Mouse (Mus musculus): ENCODE results near the gene Adprhl1. TPM values are rescaled to one million over a fixed set of nuclear protein-coding genes. Genes with fewer than 3 reads are reported as not detected.

The Adprhl1 gene
- polyA plus RNA-seq, 1 experiment from 2014 or later, result 0.04 TPM

DNA sequence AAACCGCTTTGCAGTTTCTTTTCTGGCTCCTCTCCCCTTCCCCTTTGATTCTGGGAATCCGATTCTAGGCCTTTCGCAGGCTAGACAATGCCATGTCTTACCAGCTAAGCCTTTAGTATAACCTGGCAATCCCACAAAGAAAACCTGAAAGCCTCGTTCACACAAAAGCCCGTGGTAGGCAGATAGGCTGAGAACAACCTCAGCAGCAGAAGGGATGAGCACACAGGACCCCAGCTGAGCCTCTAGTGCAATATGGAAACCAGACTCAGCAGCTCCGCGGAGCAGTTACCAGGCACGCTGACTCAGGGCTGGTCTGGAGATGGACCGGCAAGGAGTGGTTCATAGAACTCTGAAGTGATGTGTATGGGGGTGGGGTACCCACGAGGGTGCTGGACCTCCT, 59.1 kb downstream of the Adprhl1 start:
- Histone ChIP-seq H3K27ac (no peak overlapping the region), H3K79me2 (ENCODE audit: inconsistent target) (no peaks in the 10 kb centered on the region), H3K36me3 (ENCODE audit: inconsistent target) (no peaks in the 10 kb centered on the region), H3K4me3 (ENCODE audit: inconsistent target) (no peak overlapping the region)
- 78% methylated on average over 9 of the region's 10 CpGs for WGBS (ENCODE audit: missing documents)

DNA sequence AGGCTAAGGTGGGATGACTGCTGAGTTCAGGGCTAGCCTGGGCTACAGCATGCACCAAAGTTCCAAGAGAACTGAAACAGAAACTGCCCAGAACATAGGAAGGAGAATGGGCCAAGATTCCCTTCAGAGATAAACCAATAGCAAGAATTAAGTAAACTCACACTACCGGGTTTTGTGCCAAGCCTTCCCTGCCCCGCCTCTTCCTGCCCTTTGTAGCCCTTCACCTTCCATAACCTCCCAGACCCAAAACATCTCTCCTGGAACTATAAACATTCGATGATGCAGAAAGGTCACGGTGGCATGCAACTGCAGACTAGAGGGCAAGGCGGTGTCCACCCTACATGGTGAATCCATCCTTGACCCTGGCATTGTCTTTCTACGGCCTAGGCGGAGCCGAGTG, 63.7 kb downstream of the Adprhl1 start:
- Histone ChIP-seq H3K36me3 (ENCODE audit: inconsistent target) (no peaks in the 10 kb centered on the region), H3K4me3 (ENCODE audit: inconsistent target) (no peak overlapping the region), H3K79me2 (ENCODE audit: inconsistent target) (no peaks in the 10 kb centered on the region), H3K27ac (no peak overlapping the region)
- WGBS (ENCODE audit: missing documents), result 88% methylated on average over 8 of the region's 8 CpGs

DNA sequence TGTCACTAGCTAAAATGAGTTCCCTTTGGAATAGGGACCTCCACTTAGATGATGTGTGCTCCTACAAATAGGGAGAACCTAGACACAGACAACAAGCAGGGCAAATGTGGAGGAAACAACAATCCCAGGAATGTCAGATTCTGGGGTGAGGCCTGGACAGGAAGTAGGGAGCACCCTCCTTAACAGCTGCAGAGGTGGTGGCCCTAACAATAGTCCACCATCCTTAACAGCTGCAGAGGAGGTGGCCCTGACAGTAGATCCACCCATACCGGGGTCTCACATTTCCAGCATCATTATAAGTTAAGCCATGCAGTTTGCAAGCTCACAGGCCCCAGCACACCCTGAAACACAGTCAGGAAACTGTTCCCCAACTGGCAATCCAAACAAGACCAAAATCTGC, 65.1 kb downstream of the Adprhl1 start:
- Histone ChIP-seq H3K79me2 (ENCODE audit: inconsistent target) (no peaks in the 10 kb centered on the region), H3K36me3 (ENCODE audit: inconsistent target) (no peaks in the 10 kb centered on the region), H3K4me3 (ENCODE audit: inconsistent target) (no peak overlapping the region), H3K27ac (no peak overlapping the region)
- WGBS (ENCODE audit: missing documents), result 90% methylated on average over 1 of the region's 1 CpGs

DNA sequence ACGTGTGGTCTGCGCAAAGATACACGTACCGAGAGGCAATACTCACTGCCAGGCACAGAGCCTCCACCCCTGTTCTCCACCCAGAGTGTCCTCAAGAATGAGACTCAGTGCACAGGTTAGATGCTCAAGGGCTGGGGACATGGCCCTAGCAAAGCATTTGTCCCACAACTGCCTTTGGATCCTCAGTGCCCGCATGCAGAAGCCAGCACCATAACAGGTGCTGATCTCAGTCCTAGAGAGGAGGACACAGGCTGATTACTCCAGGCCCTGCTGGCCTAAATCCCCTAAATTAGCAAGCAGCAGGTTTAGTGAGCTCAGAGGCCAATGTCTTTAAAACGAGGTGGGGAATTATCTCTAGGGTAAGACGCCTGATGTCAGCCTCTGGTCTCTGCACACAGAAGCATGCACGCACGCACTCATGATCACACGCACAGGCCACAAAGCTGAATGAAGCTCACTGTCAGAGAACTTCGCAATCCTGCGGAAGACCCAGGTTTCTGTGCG, 65.9 kb downstream of the Adprhl1 start:
- Histone ChIP-seq H3K36me3 (ENCODE audit: inconsistent target) (no peaks in the 10 kb centered on the region), H3K4me3 (ENCODE audit: inconsistent target) (no peak overlapping the region), H3K79me2 (ENCODE audit: inconsistent target) (no peaks in the 10 kb centered on the region), H3K27ac (no peak overlapping the region)
- WGBS (ENCODE audit: missing documents), result 88% methylated on average over 13 of the region's 13 CpGs

DNA sequence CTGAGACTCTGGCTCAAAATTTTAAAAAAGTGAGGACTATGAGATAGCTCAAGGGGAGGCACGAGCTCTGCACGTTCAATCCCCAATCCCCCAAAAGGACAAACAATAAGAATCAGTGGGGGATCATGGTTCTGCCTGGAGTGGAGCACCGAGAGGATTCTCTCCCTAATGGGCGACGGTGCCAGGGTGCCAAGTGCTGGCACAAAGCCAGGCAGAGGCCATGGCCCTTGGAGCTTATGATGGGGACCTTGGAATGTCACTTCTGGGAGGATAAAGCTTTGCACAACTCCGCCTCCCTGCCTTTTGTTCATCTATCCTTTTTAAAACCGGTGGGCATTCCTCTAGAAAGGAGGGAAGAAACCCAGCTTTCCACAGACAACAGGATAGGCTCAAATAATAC, 66.3 kb downstream of the Adprhl1 start:
- no peaks in the 10 kb centered on the region for H3K79me2 ChIP-seq (ENCODE audit: inconsistent target)
- H3K4me3 ChIP-seq (ENCODE audit: inconsistent target), result no peak overlapping the region
- H3K36me3 ChIP-seq (ENCODE audit: inconsistent target), result no peaks in the 10 kb centered on the region
- H3K27ac ChIP-seq, result no peak overlapping the region
- WGBS (ENCODE audit: missing documents), result 85% methylated on average over 7 of the region's 7 CpGs

DNA sequence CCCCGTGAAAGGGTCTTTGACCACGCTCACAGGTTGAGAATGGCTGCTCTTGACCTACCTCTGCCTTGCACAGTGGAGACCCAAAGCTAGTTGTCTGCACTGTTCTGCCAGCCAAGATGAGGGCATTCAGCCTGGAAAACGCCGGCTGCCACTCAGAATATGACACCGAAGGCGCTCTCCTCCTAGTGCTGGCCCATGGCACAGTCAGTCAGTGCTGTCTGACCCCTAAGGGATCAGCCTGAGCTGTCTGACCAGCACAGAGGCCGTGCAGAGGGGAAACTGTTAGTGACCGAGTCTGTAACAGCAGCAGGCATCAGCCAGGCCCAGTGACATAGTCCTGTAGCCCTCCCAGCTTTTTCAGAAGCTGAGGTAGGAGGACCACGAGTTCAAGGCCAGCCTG, 66.7 kb downstream of the Adprhl1 start:
- 88% methylated on average over 9 of the region's 9 CpGs for WGBS (ENCODE audit: missing documents)
- H3K4me3 ChIP-seq (ENCODE audit: inconsistent target), result no peak overlapping the region
- H3K36me3 ChIP-seq (ENCODE audit: inconsistent target), result no peaks in the 10 kb centered on the region
- no peaks in the 10 kb centered on the region for H3K79me2 ChIP-seq (ENCODE audit: inconsistent target)
- no peak overlapping the region for H3K27ac ChIP-seq

DNA sequence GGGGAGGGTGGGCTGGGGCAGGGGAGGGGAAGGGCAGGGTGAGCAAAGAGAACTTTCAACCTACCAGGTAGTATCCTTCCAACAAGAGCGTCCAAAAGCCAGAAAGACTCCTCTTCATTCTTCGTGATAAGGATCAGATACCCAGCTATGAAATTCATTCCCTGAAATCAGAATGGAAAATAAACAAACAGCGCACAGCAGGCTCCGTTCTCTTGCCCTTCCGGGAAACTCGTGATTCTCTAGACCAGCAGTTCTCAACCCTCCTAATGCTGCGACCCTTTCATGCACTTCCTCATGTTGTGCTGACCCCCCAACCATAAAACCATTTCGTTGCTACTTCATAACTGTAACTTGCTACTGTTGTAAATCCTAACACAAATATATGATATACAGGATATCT, 67.1 kb downstream of the Adprhl1 start:
- H3K4me3 ChIP-seq (ENCODE audit: inconsistent target), result no peak overlapping the region
- 90% methylated on average over 8 of the region's 8 CpGs for WGBS (ENCODE audit: missing documents)
- H3K27ac ChIP-seq, result no peak overlapping the region
- H3K36me3 ChIP-seq (ENCODE audit: inconsistent target), result no peaks in the 10 kb centered on the region
- no peaks in the 10 kb centered on the region for H3K79me2 ChIP-seq (ENCODE audit: inconsistent target)

DNA sequence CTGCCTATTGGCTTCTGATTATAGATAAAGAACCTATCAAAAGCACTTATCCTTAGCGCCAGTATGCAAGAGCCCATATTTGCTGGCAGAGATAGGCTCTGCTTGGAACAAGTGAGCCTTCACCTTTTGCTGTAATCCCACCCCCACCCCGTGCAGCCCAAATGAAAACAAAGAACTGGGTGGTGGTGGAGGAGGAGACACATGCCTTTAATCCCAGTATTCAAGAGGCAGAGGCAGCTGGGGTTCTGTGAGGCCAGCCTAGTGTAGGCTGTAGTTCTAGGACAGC, 72.3 kb downstream of the Adprhl1 start:
- H3K36me3 ChIP-seq (ENCODE audit: inconsistent target), result no peaks in the 10 kb centered on the region
- 86% methylated on average over 2 of the region's 2 CpGs for WGBS (ENCODE audit: missing documents)
- no peak overlapping the region for H3K4me3 ChIP-seq (ENCODE audit: inconsistent target)
- no peak overlapping the region for H3K27ac ChIP-seq
- H3K79me2 ChIP-seq (ENCODE audit: inconsistent target), result no peaks in the 10 kb centered on the region

DNA sequence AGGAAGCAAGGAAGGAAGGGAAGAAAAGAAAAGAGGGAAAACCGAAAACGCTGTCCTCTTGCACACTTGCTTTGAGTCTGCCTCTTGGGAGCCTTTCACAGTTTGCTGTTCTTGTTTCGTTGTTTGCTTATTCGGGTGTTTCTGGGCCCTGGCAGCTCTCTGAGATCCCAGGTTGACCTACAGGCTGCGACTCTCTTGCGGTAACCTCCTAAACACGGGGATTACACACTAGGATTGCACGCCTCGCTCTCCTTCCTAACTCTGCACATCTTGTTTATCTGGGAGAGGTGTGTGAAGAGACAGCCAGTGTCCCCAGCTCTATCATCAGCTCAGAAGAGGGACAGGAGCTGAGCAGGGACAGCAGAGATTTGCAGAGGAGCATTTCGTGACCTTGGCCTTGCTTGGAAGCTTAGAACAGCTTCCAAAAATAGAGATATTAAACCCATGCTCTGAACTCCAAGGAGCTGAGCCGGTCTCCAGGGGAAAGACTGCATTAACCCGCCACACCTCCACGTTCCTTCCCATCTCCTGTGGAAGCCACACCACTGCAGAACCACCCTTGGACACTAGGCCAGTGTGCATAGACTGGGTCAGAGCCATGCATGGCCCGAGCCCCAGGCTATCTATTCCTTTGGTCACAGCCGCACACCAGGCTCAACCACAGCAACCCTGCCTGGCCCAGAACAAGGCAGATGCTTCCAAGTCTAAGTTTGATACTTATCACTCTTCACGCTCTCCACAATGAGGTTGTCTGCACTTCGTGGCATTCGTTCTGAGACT, 72.9 kb downstream of the Adprhl1 start:
- Histone ChIP-seq H3K79me2 (ENCODE audit: inconsistent target) (no peaks in the 10 kb centered on the region), H3K27ac (no peak overlapping the region), H3K4me3 (ENCODE audit: inconsistent target) (no peak overlapping the region), H3K36me3 (ENCODE audit: inconsistent target) (peaks cover 5% of the 10 kb centered on the region; the same call in 1 of the 2 replicates)
- 87% methylated on average over 18 of the region's 18 CpGs for WGBS (ENCODE audit: missing documents)

DNA sequence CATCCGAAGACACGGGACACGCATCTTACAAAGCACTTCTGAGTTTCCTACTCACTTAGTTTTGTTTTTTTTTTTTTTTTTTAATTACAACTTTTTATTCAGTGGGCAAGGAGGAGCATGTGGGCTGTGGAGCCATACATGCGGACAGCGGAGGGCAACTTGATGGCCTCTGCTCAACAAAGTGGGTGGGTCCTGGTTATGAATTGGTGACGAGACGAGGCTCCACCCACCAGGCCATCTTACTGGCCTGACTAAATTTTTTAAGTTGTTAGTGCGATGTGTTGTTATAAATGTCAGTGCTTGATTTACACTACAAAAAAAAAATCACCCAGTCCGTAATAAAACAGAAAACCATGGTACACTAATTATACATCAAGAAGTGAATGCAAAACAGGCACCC, 73.6 kb downstream of the Adprhl1 start:
- Histone ChIP-seq H3K27ac (no peak overlapping the region), H3K79me2 (ENCODE audit: inconsistent target) (no peaks in the 10 kb centered on the region), H3K4me3 (ENCODE audit: inconsistent target) (no peak overlapping the region), H3K36me3 (ENCODE audit: inconsistent target) (peaks cover 12% of the 10 kb centered on the region; the same call in 1 of the 2 replicates)
- WGBS (ENCODE audit: missing documents), result 85% methylated on average over 9 of the region's 9 CpGs

DNA sequence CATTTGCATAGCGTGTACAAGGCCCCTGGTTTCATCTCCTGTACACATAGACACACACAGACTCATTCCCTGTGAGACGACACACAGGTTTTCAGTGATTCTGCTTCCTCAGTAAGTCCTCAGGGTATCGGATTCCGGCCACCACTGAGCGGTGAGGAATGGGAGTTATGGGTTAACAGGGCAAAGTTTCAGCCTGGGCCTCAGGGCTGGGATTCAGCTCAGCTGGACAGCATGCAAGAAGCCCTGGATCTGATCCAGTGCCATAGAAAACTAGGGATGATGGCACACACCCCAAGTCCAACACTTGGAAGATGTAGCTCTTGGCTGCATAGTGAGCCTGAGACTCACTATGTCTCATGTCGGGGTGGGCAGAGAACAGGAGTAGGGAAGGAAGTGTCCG, 74.0 kb downstream of the Adprhl1 start:
- Histone ChIP-seq H3K79me2 (ENCODE audit: inconsistent target) (no peaks in the 10 kb centered on the region), H3K27ac (no peak overlapping the region), H3K36me3 (ENCODE audit: inconsistent target) (peaks cover 17% of the 10 kb centered on the region), H3K4me3 (ENCODE audit: inconsistent target) (no peak overlapping the region)
- 85% methylated on average over 7 of the region's 7 CpGs for WGBS (ENCODE audit: missing documents)

DNA sequence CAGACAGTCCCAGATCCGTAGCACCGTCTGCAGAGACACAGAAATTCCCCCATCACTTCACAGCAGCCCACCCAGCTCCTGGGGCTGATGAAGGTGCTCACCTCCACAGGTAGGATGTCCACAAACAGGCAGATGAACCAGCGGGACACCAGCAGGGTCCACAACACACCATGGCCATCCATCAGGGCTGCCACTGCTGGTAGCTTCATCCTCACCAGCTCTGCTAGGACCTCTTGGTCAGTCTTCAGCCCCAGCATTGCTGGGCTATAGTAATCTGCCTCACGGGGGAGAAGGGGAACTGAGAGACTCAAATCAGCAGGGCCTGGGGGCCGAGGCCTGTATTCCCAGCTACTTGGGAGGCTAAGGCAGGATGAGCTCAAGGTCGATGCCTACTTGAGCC, 74.5 kb downstream of the Adprhl1 start:
- no peaks in the 10 kb centered on the region for H3K79me2 ChIP-seq (ENCODE audit: inconsistent target)
- H3K4me3 ChIP-seq (ENCODE audit: inconsistent target), result no peak overlapping the region
- H3K36me3 ChIP-seq (ENCODE audit: inconsistent target), result peaks cover 21% of the 10 kb centered on the region
- 78% methylated on average over 6 of the region's 6 CpGs for WGBS (ENCODE audit: missing documents)
- H3K27ac ChIP-seq, result no peak overlapping the region

DNA sequence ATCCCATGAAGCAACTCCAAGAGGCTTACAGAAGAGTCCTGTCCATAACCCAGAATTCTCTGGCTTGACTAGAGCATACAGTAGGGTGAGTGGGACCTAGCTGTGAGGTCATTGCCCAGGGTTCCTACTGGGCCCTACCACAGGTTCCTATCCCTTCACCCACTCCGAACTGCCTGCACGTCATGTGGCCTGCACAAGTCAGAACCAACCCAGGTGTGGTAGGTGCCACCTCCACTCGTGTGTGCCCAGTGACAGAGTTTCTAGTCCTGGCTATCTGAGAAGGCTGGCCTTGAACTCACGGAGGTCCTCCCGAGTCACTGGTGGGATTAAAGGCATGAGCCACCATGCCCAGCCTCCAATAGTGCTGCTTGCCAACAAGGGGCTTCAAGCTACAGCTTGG, 75.8 kb downstream of the Adprhl1 start:
- Histone ChIP-seq H3K4me3 (ENCODE audit: inconsistent target) (no peak overlapping the region), H3K79me2 (ENCODE audit: inconsistent target) (no peaks in the 10 kb centered on the region; the same call in 1 of the 2 replicates), H3K36me3 (ENCODE audit: inconsistent target) (peaks cover 35% of the 10 kb centered on the region), H3K27ac (no peak overlapping the region)
- 100% methylated on average over 4 of the region's 5 CpGs for WGBS (ENCODE audit: missing documents)

DNA sequence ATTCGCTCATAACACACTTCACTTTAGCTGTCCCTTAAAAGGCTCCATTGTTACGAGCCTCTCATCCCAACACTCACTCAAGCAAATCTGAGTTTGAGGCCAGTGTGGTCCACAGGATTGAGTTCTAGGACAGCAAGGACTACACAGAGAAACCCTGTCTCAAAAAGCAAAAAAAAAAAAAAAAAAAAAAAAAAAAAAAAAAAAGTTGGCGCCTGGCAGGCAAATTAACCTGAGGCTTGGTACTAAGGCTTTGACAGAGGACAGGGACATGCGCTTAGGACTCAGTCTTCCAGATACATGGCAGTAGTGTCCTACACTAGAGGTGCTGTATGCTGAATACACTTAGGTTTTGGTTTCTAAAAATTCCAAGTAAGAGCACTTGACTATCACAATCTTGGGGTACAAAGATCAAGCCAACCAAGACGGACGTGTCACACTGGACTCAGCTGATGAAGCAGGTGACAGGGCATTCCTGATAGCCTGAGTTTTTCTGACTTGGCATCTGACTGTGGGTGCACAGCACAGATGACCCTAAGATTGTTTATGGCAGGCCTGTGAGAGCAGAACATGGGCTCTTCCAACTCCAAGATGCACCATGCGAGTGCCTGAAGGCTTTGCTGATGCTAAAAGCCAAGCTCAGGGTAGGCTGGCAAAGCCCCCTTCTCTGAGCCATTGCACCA, 76.6 kb downstream of the Adprhl1 start:
- peaks cover 5% of the 10 kb centered on the region; the same call in 1 of the 2 replicates for H3K79me2 ChIP-seq (ENCODE audit: inconsistent target)
- peaks cover 43% of the 10 kb centered on the region for H3K36me3 ChIP-seq (ENCODE audit: inconsistent target)
- H3K4me3 ChIP-seq (ENCODE audit: inconsistent target), result no peak overlapping the region
- H3K27ac ChIP-seq, result no peak overlapping the region
- WGBS (ENCODE audit: missing documents), result 92% methylated on average over 7 of the region's 7 CpGs

DNA sequence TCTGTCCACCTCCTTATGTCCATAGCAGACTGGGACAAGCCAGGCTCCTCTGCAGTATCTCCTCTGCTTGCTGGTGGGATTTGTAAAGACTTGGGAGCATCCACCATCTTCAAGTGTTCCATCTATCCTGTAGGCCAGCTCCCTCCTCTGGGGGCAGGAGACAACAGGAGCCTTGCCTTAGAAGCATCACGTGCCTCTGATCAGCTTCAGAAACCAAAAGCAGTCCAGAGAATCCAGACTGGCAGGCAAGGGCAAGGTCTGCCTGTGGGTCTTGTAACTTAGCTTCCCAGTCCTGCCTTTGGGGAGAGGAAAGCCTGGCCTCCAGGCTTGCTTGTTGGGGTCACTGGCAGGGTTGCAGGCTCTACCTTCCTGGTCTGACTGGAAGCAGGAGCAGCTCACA, 78.3 kb downstream of the Adprhl1 start:
- Histone ChIP-seq H3K36me3 (ENCODE audit: inconsistent target) (peaks cover 60% of the 10 kb centered on the region), H3K27ac (no peak overlapping the region), H3K4me3 (ENCODE audit: inconsistent target) (no peak overlapping the region), H3K79me2 (ENCODE audit: inconsistent target) (peaks cover 22% of the 10 kb centered on the region)
- WGBS (ENCODE audit: missing documents), result 95% methylated on average over 1 of the region's 1 CpGs
